In genomic region chr13:37824956-37825645, GRCm38 (mm10) we compare ENCODE assay signal across 8 mouse cellular contexts. TPM values are rescaled to one million over a fixed set of nuclear protein-coding genes. Genes with fewer than 3 reads are reported as not detected.
DNase-seq lines count a peak whose midpoint lies in the region; ATAC-seq and TF ChIP-seq lines count a peak whose summit lies in the region.

No protein-coding gene starts in this region.

- 3% methylated on average over 27 of the region's 27 CpGs for WGBS in heart, embryonic 12.5 days
- 1% methylated on average over 27 of the region's 27 CpGs for WGBS in forebrain, embryonic 10.5 days
- 6% methylated on average over 27 of the region's 27 CpGs for WGBS in intestine, postnatal 0 days
- 6% methylated on average over 27 of the region's 27 CpGs for WGBS in stomach, embryonic 16.5 days

- no peak; the same call in 1 of the 2 replicates for ATAC-seq in heart, embryonic 12.5 days (ENCODE audit: insufficient number of reproducible peaks, low FRiP score)
- ATAC-seq in intestine, postnatal 0 days = peak; percentile 16; the same call in 1 of the 2 replicates
- ATAC-seq in stomach, embryonic 16.5 days (ENCODE audit: insufficient read depth, low FRiP score) = peak; percentile 9; the same call in 1 of the 2 replicates

- H3K9me3 ChIP-seq in heart, embryonic 12.5 days (replicated peaks) = no peaks in the 10 kb centered on the region
- no peaks in the 10 kb centered on the region for H3K9me3 ChIP-seq in forebrain, embryonic 10.5 days
- no peaks in the 10 kb centered on the region for H3K9me3 ChIP-seq in intestine, postnatal 0 days (ENCODE audit: control insufficient read depth)
- H3K9me3 ChIP-seq in stomach, embryonic 16.5 days (replicated peaks; ENCODE audit: control insufficient read depth, low read length) = no peaks in the 10 kb centered on the region

- H3K27me3 ChIP-seq in heart, embryonic 12.5 days (replicated peaks) = no peaks in the 10 kb centered on the region
- H3K27me3 ChIP-seq in forebrain, embryonic 10.5 days (ENCODE audit: poor library complexity, severe bottlenecking) = peaks cover 49% of the 10 kb centered on the region
- no peaks in the 10 kb centered on the region for H3K27me3 ChIP-seq in intestine, postnatal 0 days (replicated peaks; ENCODE audit: control insufficient read depth, insufficient read depth, low read length)
- no peaks in the 10 kb centered on the region for H3K27me3 ChIP-seq in stomach, embryonic 16.5 days (ENCODE audit: control insufficient read depth, insufficient read depth, low read length)

- peak overlapping the region; percentile 99 for H3K4me3 ChIP-seq in heart, embryonic 12.5 days
- peak overlapping the region; percentile 85 for H3K4me3 ChIP-seq in forebrain, embryonic 10.5 days
- peak overlapping the region; percentile 83 for H3K4me3 ChIP-seq in intestine, postnatal 0 days (ENCODE audit: low read depth, low read length)
- H3K4me3 ChIP-seq in stomach, embryonic 16.5 days (replicated peaks; ENCODE audit: low read length) = peak overlapping the region; percentile 83

- H3K36me3 ChIP-seq in heart, embryonic 12.5 days = no peaks in the 10 kb centered on the region
- H3K36me3 ChIP-seq in forebrain, embryonic 10.5 days (replicated peaks) = no peaks in the 10 kb centered on the region
- H3K36me3 ChIP-seq in intestine, postnatal 0 days (ENCODE audit: control insufficient read depth, insufficient read depth) = no peaks in the 10 kb centered on the region
- no peaks in the 10 kb centered on the region for H3K36me3 ChIP-seq in stomach, embryonic 16.5 days (ENCODE audit: control insufficient read depth, insufficient read depth, low read length)

- H3K4me1 ChIP-seq in heart, embryonic 12.5 days (replicated peaks) = peaks cover 37% of the 10 kb centered on the region
- peaks cover 53% of the 10 kb centered on the region for H3K4me1 ChIP-seq in forebrain, embryonic 10.5 days
- peaks cover 5% of the 10 kb centered on the region; the same call in 1 of the 2 replicates for H3K4me1 ChIP-seq in intestine, postnatal 0 days (replicated peaks; ENCODE audit: control insufficient read depth, insufficient read depth, low read length)
- peaks cover 19% of the 10 kb centered on the region for H3K4me1 ChIP-seq in stomach, embryonic 16.5 days (ENCODE audit: control insufficient read depth, insufficient read depth, low read length)

- peak overlapping the region; percentile 99 for H3K4me2 ChIP-seq in heart, embryonic 12.5 days
- H3K4me2 ChIP-seq in intestine, postnatal 0 days (replicated peaks; ENCODE audit: low read depth) = peak overlapping the region; percentile 98
- peak overlapping the region; percentile 99 for H3K4me2 ChIP-seq in stomach, embryonic 16.5 days (ENCODE audit: low read depth, low read length)

- TF ChIP-seq CTCF in intestine, postnatal 0 days (IDR thresholded peaks at IDR 0.05; ENCODE audit: low read depth) = no peak

- H3K27ac ChIP-seq in heart, embryonic 12.5 days (ENCODE audit: poor library complexity, severe bottlenecking) = peak overlapping the region; percentile 97
- H3K27ac ChIP-seq in forebrain, embryonic 10.5 days = peak overlapping the region; percentile 93
- peak overlapping the region; percentile 97 for H3K27ac ChIP-seq in intestine, postnatal 0 days (ENCODE audit: low read depth, low read length)
- peak overlapping the region; percentile 97 for H3K27ac ChIP-seq in stomach, embryonic 16.5 days (ENCODE audit: low read length)

- peak overlapping the region; percentile 96 for H3K9ac ChIP-seq in heart, embryonic 12.5 days
- H3K9ac ChIP-seq in intestine, postnatal 0 days (ENCODE audit: low read depth, low read length) = peak overlapping the region; percentile 90
- H3K9ac ChIP-seq in stomach, embryonic 16.5 days (ENCODE audit: low read length) = peak overlapping the region; percentile 94

- no peak for DNase-seq in heart, postnatal 14 days
- peak; percentile 15 for DNase-seq in NIH3T3 (ENCODE audit: low read depth)
- DNase-seq in forebrain, embryonic 10.5 days (ENCODE audit: extremely low spot score, low spot score) = no peak
- DNase-seq in lung, postnatal 36 days = peak; percentile 32
- DNase-seq in gastrocnemius, postnatal 36 days = no peak

- intact Hi-C loops in heart, postnatal 14 days (cut with DNase I) = loop anchor here (5.0 kb wide), 3 partner anchors 117 to 358 kb away; no protein-coding TSS in a partner anchor
- intact Hi-C loops in gastrocnemius, postnatal 36 days (cut with DNase I) = loop anchor here (5.0 kb wide), 1 partner anchor 148 kb away; no protein-coding TSS in a partner anchor

RNA-seq across cellular contexts. Expression of gene Rreb1, which starts 46.9 kb away (rescaled TPM):
- 15.0 and 17.1 TPM in 2 replicates for polyA plus RNA-seq in heart, embryonic 12.5 days (2016; fragmentation: Nextera tagmentation; extraction: Ambion mirVana)
- total RNA-seq in heart, postnatal 14 days (2021) = 10 to 100 TPM; 50.4 to 54.5 TPM
- polyA plus RNA-seq in forebrain, embryonic 10.5 days (2016; fragmentation: Nextera tagmentation; extraction: Ambion mirVana) = 5.5 and 6.6 TPM in 2 replicates
- polyA plus RNA-seq in intestine, postnatal 0 days (2015; fragmentation: Nextera tagmentation; extraction: Ambion mirVana) = 9.6 and 10.6 TPM in 2 replicates
- polyA plus RNA-seq in stomach, embryonic 16.5 days (2015; fragmentation: Nextera tagmentation; extraction: Ambion mirVana) = 13.5 and 14.1 TPM in 2 replicates
- 10 to 100 TPM; 16.1 to 22.5 TPM for total RNA-seq in gastrocnemius, postnatal 36 days (2021)

Comparison
In these comparisons a context has a peak if more than half of its experiments do, and no peak if none do; other contexts are left out.
1. DNase-seq: peak in NIH3T3 (single experiment) and lung, postnatal 36 days (single experiment); none in heart, postnatal 14 days (0 of 2), forebrain, embryonic 10.5 days (single experiment) and gastrocnemius, postnatal 36 days (0 of 2).
2. Peak in every context shown above with its lines, with median percentiles within 50 percentile points of each other: H3K27ac ChIP-seq, H3K4me2 ChIP-seq, H3K4me3 ChIP-seq and H3K9ac ChIP-seq.